Mouse (Mus musculus): ENCODE measurements around the gene Msh5. TPM values are rescaled to one million over a fixed set of nuclear protein-coding genes. Genes with fewer than 3 reads are reported as not detected.

The Msh5 gene
- polyA plus RNA-seq, 1 experiment from 2014 or later: 3.2 TPM

DNA sequence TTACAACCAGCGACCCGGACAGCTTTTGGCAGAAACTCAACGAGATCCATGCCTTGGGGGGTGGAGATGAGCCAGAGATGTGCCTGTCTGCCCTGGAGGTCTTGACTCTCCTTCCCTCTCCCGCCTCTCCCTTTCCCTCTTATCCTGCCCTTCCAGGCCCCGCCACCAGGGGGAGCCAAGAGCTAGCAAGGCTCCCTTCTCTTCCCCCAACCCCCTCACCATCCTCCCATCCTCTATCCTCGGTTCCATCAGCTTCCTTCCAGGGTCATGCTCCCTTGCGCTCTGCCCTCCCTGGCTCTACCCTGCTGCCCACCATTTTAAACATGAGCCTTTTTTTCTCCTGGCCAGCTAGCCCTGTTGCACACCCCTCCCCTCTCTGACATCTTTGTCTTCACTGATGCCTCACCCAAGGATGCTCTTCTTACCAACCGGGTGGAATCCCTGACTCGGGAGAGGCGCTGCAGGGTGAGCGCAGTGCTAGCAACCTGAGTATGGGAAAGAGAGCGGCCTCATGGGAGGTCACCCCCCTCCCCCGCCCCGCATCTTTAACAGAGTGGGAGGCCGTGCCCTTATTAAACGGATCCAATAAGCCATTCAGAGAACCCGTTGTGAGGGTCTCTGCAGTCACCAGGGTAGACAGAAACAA is 25.3 kb downstream of the Msh5 start:
- Histone ChIP-seq H3K36me3 (replicated peaks; ENCODE audit: control insufficient read depth, insufficient read depth, low read depth, low read length) (no peaks in the 10 kb centered on the region), H3K4me1 (ENCODE audit: control insufficient read depth, insufficient read depth, low read length) (no peaks in the 10 kb centered on the region; the same call in none of the 2 replicates), H3K4me3 (ENCODE audit: low read depth, low read length) (no peak overlapping the region), H3K9ac (replicated peaks; ENCODE audit: low read length) (peak overlapping the region; percentile 45), H3K4me2 (ENCODE audit: low read depth, low read length) (peak overlapping the region; percentile 22; the same call in 1 of the 2 replicates), H3K9me3 (replicated peaks; ENCODE audit: control insufficient read depth, low read length) (no peaks in the 10 kb centered on the region), H3K27me3 (ENCODE audit: control insufficient read depth, insufficient read depth, low read length) (no peaks in the 10 kb centered on the region), H3K27ac (replicated peaks; ENCODE audit: low read depth, low read length) (no peak overlapping the region; the same call in 1 of the 2 replicates)
- WGBS: 7% methylated on average over 17 of the region's 17 CpGs
- ATAC-seq (replicated peaks; ENCODE audit: insufficient number of reproducible peaks, low FRiP score, low TSS enrichment, low read depth): peak; percentile 65
- DNase-seq (ENCODE audit: low spot score): peak; percentile 89

DNA sequence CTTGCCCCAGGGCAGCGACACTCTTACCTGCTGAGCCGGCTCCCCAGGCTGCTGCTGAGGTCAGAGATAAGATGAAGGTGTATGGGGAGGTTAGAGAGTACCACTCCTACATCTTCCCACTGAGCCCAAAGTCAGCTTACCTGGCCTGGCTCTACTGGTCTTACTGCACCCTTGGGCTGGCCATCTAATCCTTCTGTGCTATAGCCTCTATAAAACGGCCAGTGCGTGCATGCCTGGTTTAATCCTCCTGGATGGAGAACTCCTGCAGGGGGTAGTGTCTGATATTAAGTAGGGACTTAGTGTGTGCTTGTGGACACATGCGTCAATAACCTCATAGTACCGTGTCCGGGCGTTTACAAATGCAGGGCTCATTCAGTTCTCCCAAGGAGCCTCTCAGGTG is 26.0 kb downstream of the Msh5 start:
- ATAC-seq (replicated peaks; ENCODE audit: insufficient number of reproducible peaks, low FRiP score, low TSS enrichment, low read depth) (no peak), DNase-seq (ENCODE audit: low spot score) (no peak)
- H3K9ac ChIP-seq (replicated peaks; ENCODE audit: low read length): no peak overlapping the region
- no peaks in the 10 kb centered on the region for H3K9me3 ChIP-seq (replicated peaks; ENCODE audit: control insufficient read depth, low read length)
- peaks cover 1% of the 10 kb centered on the region; the same call in 1 of the 2 replicates for H3K36me3 ChIP-seq (replicated peaks; ENCODE audit: control insufficient read depth, insufficient read depth, low read depth, low read length)
- H3K27me3 ChIP-seq (ENCODE audit: control insufficient read depth, insufficient read depth, low read length): no peaks in the 10 kb centered on the region
- no peak overlapping the region for H3K27ac ChIP-seq (replicated peaks; ENCODE audit: low read depth, low read length)
- WGBS: 91% methylated on average over 8 of the region's 8 CpGs
- no peak overlapping the region for H3K4me2 ChIP-seq (ENCODE audit: low read depth, low read length)
- no peak overlapping the region for H3K4me3 ChIP-seq (ENCODE audit: low read depth, low read length)
- H3K4me1 ChIP-seq (ENCODE audit: control insufficient read depth, insufficient read depth, low read length): no peaks in the 10 kb centered on the region; the same call in none of the 2 replicates

DNA sequence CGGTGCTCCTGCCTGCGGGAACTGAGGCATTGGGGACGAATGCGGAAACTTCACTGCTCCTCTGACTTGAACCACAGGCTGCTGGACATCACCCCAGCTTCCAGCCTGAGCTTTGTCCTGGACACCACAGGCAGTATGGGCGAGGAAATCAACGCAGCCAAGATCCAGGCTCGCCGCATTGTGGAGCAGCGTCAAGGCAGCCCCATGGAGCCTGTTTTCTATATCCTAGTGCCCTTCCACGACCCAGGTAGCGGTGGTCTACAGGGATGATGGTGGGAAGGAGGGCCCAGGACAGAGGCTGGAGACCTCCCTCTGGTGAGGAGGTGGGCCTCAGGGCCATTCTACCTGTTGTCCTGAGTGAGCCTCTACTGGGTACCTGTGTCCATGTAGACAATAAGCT is 26.7 kb downstream of the Msh5 start:
- no peaks in the 10 kb centered on the region for H3K27me3 ChIP-seq (ENCODE audit: control insufficient read depth, insufficient read depth, low read length)
- H3K27ac ChIP-seq (replicated peaks; ENCODE audit: low read depth, low read length): no peak overlapping the region
- no peaks in the 10 kb centered on the region for H3K9me3 ChIP-seq (replicated peaks; ENCODE audit: control insufficient read depth, low read length)
- H3K4me1 ChIP-seq (ENCODE audit: control insufficient read depth, insufficient read depth, low read length): no peaks in the 10 kb centered on the region; the same call in none of the 2 replicates
- no peak overlapping the region for H3K4me3 ChIP-seq (ENCODE audit: low read depth, low read length)
- H3K4me2 ChIP-seq (ENCODE audit: low read depth, low read length): no peak overlapping the region
- H3K9ac ChIP-seq (replicated peaks; ENCODE audit: low read length): no peak overlapping the region
- no peak for DNase-seq (ENCODE audit: low spot score)
- no peak for ATAC-seq (replicated peaks; ENCODE audit: insufficient number of reproducible peaks, low FRiP score, low TSS enrichment, low read depth)
- WGBS: 71% methylated on average over 11 of the region's 11 CpGs
- H3K36me3 ChIP-seq (replicated peaks; ENCODE audit: control insufficient read depth, insufficient read depth, low read depth, low read length): peaks cover 3% of the 10 kb centered on the region

DNA sequence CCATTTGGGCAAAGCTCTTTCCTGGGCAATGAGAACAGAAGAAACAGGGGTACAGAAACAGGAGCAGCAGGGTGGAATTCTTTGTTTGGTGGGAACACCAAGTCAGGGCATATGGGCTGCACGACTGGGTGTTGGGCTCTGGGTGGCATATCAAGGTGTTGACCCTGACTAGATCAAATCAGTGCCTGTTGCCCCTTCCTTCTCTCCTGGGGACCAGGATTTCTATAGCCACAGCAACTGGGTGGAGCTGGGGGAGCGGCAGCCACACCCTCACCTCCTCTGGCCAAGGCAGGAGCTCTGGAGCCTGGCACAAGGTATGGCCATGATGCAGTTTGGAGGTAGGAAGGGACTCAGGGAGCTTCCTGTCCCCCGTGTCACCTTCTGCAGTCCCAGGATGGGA is 28.4 kb downstream of the Msh5 start:
- H3K27ac ChIP-seq (replicated peaks; ENCODE audit: low read depth, low read length): no peak overlapping the region
- no peak overlapping the region for H3K4me3 ChIP-seq (ENCODE audit: low read depth, low read length)

DNA sequence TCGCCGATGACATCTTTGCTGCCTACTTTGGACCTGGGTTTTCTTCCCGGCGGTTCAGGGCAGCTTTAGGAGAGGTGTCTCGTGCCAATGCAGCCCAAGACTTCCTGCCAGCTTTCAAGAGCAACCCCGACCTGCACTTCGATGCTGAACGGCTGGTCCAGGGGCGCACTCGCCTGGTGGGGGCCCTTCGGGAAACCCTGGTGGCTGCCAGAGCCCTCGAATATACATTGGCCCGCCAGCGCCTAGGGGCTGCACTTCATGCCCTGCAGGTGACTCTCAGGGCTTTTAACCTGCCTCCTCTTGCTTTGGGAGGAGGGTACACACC is 28.9 kb downstream of the Msh5 start:
- DNase-seq (ENCODE audit: low spot score): no peak
- Histone ChIP-seq H3K4me3 (ENCODE audit: low read depth, low read length) (no peak overlapping the region), H3K27ac (replicated peaks; ENCODE audit: low read depth, low read length) (no peak overlapping the region), H3K9me3 (replicated peaks; ENCODE audit: control insufficient read depth, low read length) (no peaks in the 10 kb centered on the region), H3K36me3 (replicated peaks; ENCODE audit: control insufficient read depth, insufficient read depth, low read depth, low read length) (peaks cover 22% of the 10 kb centered on the region), H3K4me1 (ENCODE audit: control insufficient read depth, insufficient read depth, low read length) (no peaks in the 10 kb centered on the region; the same call in none of the 2 replicates), H3K27me3 (ENCODE audit: control insufficient read depth, insufficient read depth, low read length) (no peaks in the 10 kb centered on the region), H3K9ac (replicated peaks; ENCODE audit: low read length) (no peak overlapping the region), H3K4me2 (ENCODE audit: low read depth, low read length) (no peak overlapping the region)
- WGBS: 74% methylated on average over 14 of the region's 14 CpGs
- ATAC-seq (replicated peaks; ENCODE audit: insufficient number of reproducible peaks, low FRiP score, low TSS enrichment, low read depth): no peak

More for the DNA sequence above, 28.4 kb downstream of the Msh5 start:
- 73% methylated on average over 3 of the region's 3 CpGs for WGBS
- no peak overlapping the region for H3K4me2 ChIP-seq (ENCODE audit: low read depth, low read length)
- no peak for ATAC-seq (replicated peaks; ENCODE audit: insufficient number of reproducible peaks, low FRiP score, low TSS enrichment, low read depth)
- no peaks in the 10 kb centered on the region for H3K9me3 ChIP-seq (replicated peaks; ENCODE audit: control insufficient read depth, low read length)
- H3K4me1 ChIP-seq (ENCODE audit: control insufficient read depth, insufficient read depth, low read length): no peaks in the 10 kb centered on the region; the same call in none of the 2 replicates
- peaks cover 19% of the 10 kb centered on the region for H3K36me3 ChIP-seq (replicated peaks; ENCODE audit: control insufficient read depth, insufficient read depth, low read depth, low read length)
- no peaks in the 10 kb centered on the region for H3K27me3 ChIP-seq (ENCODE audit: control insufficient read depth, insufficient read depth, low read length)
- no peak for DNase-seq (ENCODE audit: low spot score)
- no peak overlapping the region for H3K9ac ChIP-seq (replicated peaks; ENCODE audit: low read length)

DNA sequence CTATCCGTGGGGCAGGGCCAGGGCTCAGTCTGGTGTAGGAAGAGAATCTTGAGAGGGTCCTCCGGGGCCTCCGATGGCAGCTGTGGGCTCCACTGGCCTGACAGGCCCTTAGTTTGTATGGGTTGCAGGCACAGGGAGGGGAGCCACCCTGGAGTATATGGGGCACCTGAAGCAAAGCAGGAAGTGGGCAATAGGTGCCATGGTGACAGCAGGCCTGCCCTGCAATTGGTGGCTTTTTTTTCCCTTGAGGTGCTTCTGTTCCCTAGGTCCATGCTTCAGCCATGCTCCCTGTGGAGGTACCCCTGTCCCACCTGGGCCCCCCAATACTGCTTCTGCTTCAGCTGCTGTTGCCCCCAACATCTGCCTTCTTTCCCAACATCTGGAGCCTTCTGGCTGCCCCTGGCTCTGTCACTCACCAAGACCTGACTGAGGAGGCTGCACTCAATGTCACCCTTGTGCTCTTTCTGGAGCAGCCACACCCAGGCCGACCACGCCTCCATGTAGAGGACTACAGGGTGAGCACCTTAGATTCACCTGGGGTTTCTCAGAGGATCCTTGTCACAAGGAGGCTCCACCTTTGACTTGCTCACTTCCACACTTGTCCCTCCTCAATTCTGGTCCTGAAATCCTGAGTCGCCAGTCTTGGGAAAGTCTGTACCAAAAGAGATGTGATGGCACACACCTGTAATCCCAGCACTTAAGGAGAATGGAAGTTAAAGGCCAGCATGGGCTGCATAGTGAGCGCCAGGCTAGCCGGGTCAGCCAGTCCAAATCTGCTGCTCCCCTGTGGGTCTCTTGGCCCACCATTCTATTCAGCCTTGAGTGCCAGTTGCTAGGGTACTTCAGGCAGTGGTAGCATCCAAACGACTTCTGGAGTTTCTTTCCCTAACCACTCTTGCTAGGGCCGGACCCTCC is 29.5 kb downstream of the Msh5 start:
- DNase-seq (ENCODE audit: low spot score) (no peak), ATAC-seq (replicated peaks; ENCODE audit: insufficient number of reproducible peaks, low FRiP score, low TSS enrichment, low read depth) (no peak)
- H3K27me3 ChIP-seq (ENCODE audit: control insufficient read depth, insufficient read depth, low read length): no peaks in the 10 kb centered on the region
- no peak overlapping the region for H3K9ac ChIP-seq (replicated peaks; ENCODE audit: low read length)
- H3K9me3 ChIP-seq (replicated peaks; ENCODE audit: control insufficient read depth, low read length): no peaks in the 10 kb centered on the region
- 79% methylated on average over 10 of the region's 10 CpGs for WGBS
- no peak overlapping the region for H3K4me2 ChIP-seq (ENCODE audit: low read depth, low read length)
- no peak overlapping the region for H3K4me3 ChIP-seq (ENCODE audit: low read depth, low read length)
- no peaks in the 10 kb centered on the region; the same call in none of the 2 replicates for H3K4me1 ChIP-seq (ENCODE audit: control insufficient read depth, insufficient read depth, low read length)
- H3K27ac ChIP-seq (replicated peaks; ENCODE audit: low read depth, low read length): no peak overlapping the region
- peaks cover 28% of the 10 kb centered on the region for H3K36me3 ChIP-seq (replicated peaks; ENCODE audit: control insufficient read depth, insufficient read depth, low read depth, low read length)

DNA sequence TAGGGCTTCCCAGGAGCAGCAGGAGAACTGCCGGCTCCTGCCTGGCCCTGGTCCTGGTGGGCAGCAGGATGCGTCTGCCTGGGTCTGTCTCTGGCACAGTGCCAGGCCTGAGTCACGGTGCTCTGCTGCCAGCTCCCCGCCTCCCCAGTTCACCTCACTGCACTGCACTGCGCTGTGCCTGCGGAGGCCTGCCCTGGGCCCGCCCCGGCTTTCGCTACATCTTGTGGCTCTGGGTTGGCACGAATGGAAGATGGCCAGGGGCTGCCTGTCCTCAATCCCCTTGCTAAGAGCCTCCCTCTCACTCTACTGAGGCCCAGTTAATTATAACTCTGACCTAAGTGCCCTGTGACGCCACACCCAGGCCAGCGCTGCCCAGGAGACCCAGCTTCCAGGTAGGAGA is 30.2 kb downstream of the Msh5 start, which contains the start of gene Vwa7:
Vwa7 (plus strand) TSS at position 204 of the 400 bp plus-strand sequence.
- DNase-seq (ENCODE audit: low spot score) (no peak), ATAC-seq (replicated peaks; ENCODE audit: insufficient number of reproducible peaks, low FRiP score, low TSS enrichment, low read depth) (no peak)
- Histone ChIP-seq H3K4me2 (ENCODE audit: low read depth, low read length) (no peak within 1 kb of the TSS), H3K4me1 (ENCODE audit: control insufficient read depth, insufficient read depth, low read length) (no peaks in the 10 kb centered on the region; the same call in 1 of the 2 replicates), H3K27me3 (ENCODE audit: control insufficient read depth, insufficient read depth, low read length) (no peaks in the 10 kb centered on the region), H3K4me3 (ENCODE audit: low read depth, low read length) (no peak within 1 kb of the TSS), H3K27ac (replicated peaks; ENCODE audit: low read depth, low read length) (no peak within 1 kb of the TSS), H3K9ac (replicated peaks; ENCODE audit: low read length) (no peak within 1 kb of the TSS), H3K9me3 (replicated peaks; ENCODE audit: control insufficient read depth, low read length) (no peaks in the 10 kb centered on the region), H3K36me3 (replicated peaks; ENCODE audit: control insufficient read depth, insufficient read depth, low read depth, low read length) (peaks cover 35% of the 10 kb centered on the region)
- 89% methylated on average over 12 of the region's 12 CpGs for WGBS

DNA sequence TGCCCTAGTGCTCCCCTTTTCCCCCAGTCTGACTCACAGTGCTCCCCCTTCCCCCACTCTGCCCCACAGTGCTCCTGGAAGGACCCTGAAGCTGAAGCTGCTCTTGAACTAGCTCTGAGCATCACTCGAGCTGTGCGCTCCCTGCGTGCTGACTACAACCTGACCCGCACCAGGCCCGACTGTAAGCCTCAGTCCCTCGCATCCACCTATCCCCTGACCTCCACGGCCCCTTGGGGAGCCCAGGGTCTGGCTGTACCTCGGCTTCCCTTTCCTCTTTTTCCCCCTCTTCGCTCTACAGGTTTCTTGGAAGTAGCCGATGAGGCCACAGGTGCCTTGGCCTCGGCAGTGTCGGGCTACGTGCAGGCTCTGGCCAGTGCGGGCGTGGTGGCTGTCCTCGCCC is 31.2 kb downstream of the Msh5 start:
- H3K36me3 ChIP-seq (replicated peaks; ENCODE audit: control insufficient read depth, insufficient read depth, low read depth, low read length): peaks cover 46% of the 10 kb centered on the region
- 90% methylated on average over 16 of the region's 16 CpGs for WGBS

More for the DNA sequence above, 31.2 kb downstream of the Msh5 start:
- Histone ChIP-seq H3K9ac (replicated peaks; ENCODE audit: low read length) (no peak overlapping the region), H3K9me3 (replicated peaks; ENCODE audit: control insufficient read depth, low read length) (no peaks in the 10 kb centered on the region), H3K4me3 (ENCODE audit: low read depth, low read length) (no peak overlapping the region), H3K4me2 (ENCODE audit: low read depth, low read length) (no peak overlapping the region), H3K27me3 (ENCODE audit: control insufficient read depth, insufficient read depth, low read length) (no peaks in the 10 kb centered on the region), H3K27ac (replicated peaks; ENCODE audit: low read depth, low read length) (no peak overlapping the region), H3K4me1 (ENCODE audit: control insufficient read depth, insufficient read depth, low read length) (no peaks in the 10 kb centered on the region)
- DNase-seq (ENCODE audit: low spot score) (no peak), ATAC-seq (replicated peaks; ENCODE audit: insufficient number of reproducible peaks, low FRiP score, low TSS enrichment, low read depth) (no peak)
